32 mouse cellular contexts compared by ENCODE assay signal in genomic region chr11:37830975-37831374, GRCm38 (mm10).
"Had no signal": no experiment of that assay in that cellular context is flagged by ENCODE, and none has a peak within 500 bp of the region (broad histone marks: within the 10 kb centered on the region; RNA-seq: fewer than 3 reads in every experiment).

No protein-coding gene starts in this region.

- H3K9me3 ChIP-seq: limb, embryonic 10.5 days; limb, embryonic 12.5 days; limb, embryonic 13.5 days; limb, embryonic 15.5 days; liver, embryonic 12.5 days; liver, embryonic 13.5 days; liver, embryonic 15.5 days; lung, embryonic 15.5 days; megakaryocyte, embryonic 14.5 days; midbrain, embryonic 10.5 days; midbrain, embryonic 12.5 days; midbrain, embryonic 13.5 days; midbrain, embryonic 15.5 days had no signal

- H3K9ac ChIP-seq: limb, embryonic 12.5 days; limb, embryonic 13.5 days; limb, embryonic 15.5 days; liver, embryonic 12.5 days; liver, embryonic 13.5 days; liver, embryonic 14.5 days; liver, embryonic 15.5 days; liver, postnatal 0 days; lung, embryonic 14.5 days; lung, embryonic 15.5 days; midbrain, embryonic 12.5 days; midbrain, embryonic 13.5 days; midbrain, embryonic 15.5 days had no signal

- H3K27ac ChIP-seq: left cerebral cortex, adult 2 months; limb, embryonic 10.5 days; limb, embryonic 12.5 days; limb, embryonic 13.5 days; limb, embryonic 15.5 days; liver, embryonic 12.5 days; liver, embryonic 13.5 days; liver, embryonic 14.5 days; liver, embryonic 15.5 days; lung, embryonic 15.5 days; macrophage; midbrain, embryonic 10.5 days; midbrain, embryonic 12.5 days; midbrain, embryonic 13.5 days; midbrain, embryonic 15.5 days had no signal

- H3K27me3 ChIP-seq: limb, embryonic 12.5 days; limb, embryonic 13.5 days; limb, embryonic 15.5 days; liver, embryonic 12.5 days; liver, embryonic 13.5 days; liver, embryonic 15.5 days; lung, embryonic 15.5 days; megakaryocyte, embryonic 14.5 days; midbrain, embryonic 12.5 days; midbrain, embryonic 13.5 days; midbrain, embryonic 15.5 days had no signal

- H3K36me3 ChIP-seq: limb, embryonic 10.5 days; limb, embryonic 12.5 days; limb, embryonic 13.5 days; limb, embryonic 15.5 days; liver, embryonic 12.5 days; liver, embryonic 13.5 days; liver, embryonic 15.5 days; lung, embryonic 15.5 days; midbrain, embryonic 10.5 days; midbrain, embryonic 12.5 days; midbrain, embryonic 13.5 days; midbrain, embryonic 15.5 days had no signal

- ATAC-seq: liver, embryonic 12.5 days; liver, postnatal 0 days; lung, postnatal 0 days; midbrain, embryonic 13.5 days; midbrain, embryonic 15.5 days; midbrain, embryonic 16.5 days had no signal

- DNase-seq: layer of hippocampus, postnatal 36 days; left cerebral cortex, postnatal 4 days; liver; liver, embryonic 13.5 days; liver, postnatal 0 days; lung, adult 18-20 months; lung, adult 2 months; lung, embryonic 14.5 days; lung, postnatal 10 days; lung, postnatal 14 days; lung, postnatal 36 days; lung, postnatal 4 days; midbrain, embryonic 14.5 days had no signal

- H3K4me1 ChIP-seq: limb, embryonic 10.5 days; limb, embryonic 12.5 days; limb, embryonic 13.5 days; limb, embryonic 15.5 days; liver, embryonic 12.5 days; liver, embryonic 13.5 days; liver, embryonic 15.5 days; lung, embryonic 15.5 days; megakaryocyte, embryonic 14.5 days; midbrain, embryonic 12.5 days; midbrain, embryonic 13.5 days; midbrain, embryonic 15.5 days had no signal

- H3K4me2 ChIP-seq: limb, embryonic 12.5 days; limb, embryonic 13.5 days; limb, embryonic 15.5 days; liver, embryonic 11.5 days; liver, embryonic 12.5 days; liver, embryonic 13.5 days; liver, embryonic 15.5 days; lung, embryonic 14.5 days; lung, embryonic 15.5 days; midbrain, embryonic 11.5 days; midbrain, embryonic 12.5 days; midbrain, embryonic 13.5 days; midbrain, embryonic 15.5 days had no signal

- H3K4me3 ChIP-seq: left cerebral cortex, adult 2 months; limb, embryonic 10.5 days; limb, embryonic 12.5 days; limb, embryonic 13.5 days; limb, embryonic 15.5 days; liver, embryonic 12.5 days; liver, embryonic 13.5 days; liver, embryonic 15.5 days; lung, embryonic 15.5 days; megakaryocyte, embryonic 14.5 days; midbrain, embryonic 10.5 days; midbrain, embryonic 12.5 days; midbrain, embryonic 13.5 days; midbrain, embryonic 15.5 days had no signal
